Mouse (Mus musculus) layer of hippocampus, postnatal 25 days (tissue): ENCODE data around the gene Emd. TPM values are rescaled to one million over a fixed set of nuclear protein-coding genes. Genes with fewer than 3 reads are reported as not detected.
A peak's percentile ranks its signal among the peaks of the same experiment; 100 is the strongest.

Source experiments
- DNase-seq, 2 experiments: peaks; one replicate each; pipeline ENCODE4 v3.0.0; 2022; ENCODE audit warnings: mixed read lengths in 2 of 2, low spot score in 1 of 2; ENCODE audit errors: extremely low spot score in 1 of 2
- microRNA-seq, 2 experiments: library from miRNA; unstranded; fragments of <30 nt; microRNA quantifications; one replicate each; pipeline ENCODE4 v1.2.0; 2021
- total RNA-seq, 2 experiments: library from RNA; stranded (reverse); gene quantifications; 2 replicates each; pipeline ENCODE4 v1.2.3; 2021

Gene Emd
- total RNA-seq, 2 experiments from 2014 or later = 35.1 to 36.5 TPM

DNA sequence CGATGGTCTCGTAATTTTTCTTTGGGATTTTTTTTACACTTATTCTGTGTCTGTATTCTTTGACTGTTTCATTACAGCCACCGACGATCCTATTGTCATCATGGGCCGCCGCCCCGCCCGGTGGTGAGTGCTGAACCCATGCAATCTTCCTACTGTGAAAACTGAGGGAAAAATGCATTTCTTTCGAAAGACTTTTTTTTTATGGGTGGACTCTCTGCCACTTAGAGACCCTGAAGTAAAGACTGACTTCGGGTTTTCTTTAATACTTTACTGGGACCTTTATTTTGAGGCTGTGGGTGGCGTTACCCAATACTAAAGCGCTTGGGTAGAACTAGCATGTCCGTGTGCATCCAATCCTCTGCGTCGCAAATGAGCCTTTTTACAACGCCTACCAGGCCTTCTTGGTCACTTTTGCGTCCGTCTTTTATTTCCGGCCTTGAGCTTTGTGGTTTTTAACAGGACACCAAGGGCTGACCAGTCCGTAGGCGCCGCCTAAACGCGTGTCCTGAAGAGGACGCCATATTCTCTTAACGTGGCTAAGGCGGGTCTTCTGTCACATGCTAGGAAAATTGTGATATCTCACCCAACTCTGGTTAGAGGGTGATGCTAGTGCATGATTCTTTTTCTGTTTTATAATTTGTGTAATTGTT, 16.5 kb downstream of the Emd start:
- DNase-seq = peak in 1 of 2 experiments; percentile 5

DNA sequence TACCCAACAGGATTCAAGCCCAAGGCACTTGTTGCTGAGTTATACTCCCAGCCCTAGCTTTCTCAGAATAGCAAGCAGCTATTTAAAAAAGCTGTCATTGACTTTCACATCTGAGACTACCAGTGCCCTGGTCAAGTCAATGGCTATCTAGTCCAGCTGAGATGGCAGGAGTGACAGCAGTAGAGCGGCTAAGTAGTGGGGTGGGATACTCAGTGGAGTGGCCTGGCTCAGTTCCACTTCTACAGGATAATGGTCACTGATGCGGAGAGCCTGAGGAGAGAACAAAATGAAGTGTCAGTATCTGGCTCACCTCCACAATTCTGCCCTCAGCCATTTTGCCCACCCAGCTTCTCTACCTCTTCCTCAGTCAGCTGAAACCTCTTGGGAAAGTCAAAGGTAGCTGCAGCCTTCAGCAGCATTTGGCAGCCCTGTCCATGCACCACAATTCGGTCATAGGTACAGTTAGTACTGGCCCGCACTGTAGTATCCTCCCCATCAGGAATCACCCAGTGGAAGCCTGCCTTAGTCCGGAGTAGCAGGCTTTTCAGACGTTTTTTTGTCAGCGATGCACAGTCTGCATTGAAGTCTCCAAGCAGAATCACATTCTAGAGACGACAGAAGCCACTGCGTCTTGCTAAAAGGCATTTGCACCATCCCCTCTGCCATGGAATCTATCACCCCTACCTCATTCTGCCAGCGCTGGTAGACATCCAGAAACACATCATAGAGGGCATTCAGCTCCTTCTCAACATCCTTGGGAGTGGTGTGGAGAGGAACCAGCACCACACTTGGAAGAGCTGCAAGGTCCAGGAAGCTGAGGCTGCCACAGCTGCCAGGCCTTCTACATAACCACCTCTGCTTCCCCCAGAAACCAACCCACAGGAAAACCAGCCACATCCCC, 19.2 kb downstream of the Emd start:
- no peak for DNase-seq

DNA sequence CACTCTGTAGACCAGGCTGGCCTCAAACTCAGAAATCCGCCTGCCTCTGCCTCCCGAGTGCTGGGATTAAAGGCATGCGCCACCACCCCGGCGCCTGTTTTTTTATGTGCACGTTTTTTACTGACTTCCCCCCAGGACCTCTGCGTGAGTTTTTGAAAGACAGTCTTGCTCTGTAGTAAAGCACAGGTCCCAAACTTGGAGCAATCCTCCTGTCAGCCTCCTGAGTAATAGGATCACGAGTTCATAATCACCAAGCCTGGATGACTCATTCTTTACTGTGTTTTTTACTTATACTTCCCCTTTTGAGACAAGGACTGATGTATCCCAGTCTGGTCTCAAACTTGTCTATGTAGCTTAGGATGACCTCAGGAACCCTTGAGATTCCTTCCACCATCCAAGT, 23.4 kb downstream of the Emd start:
- DNase-seq = no peak

DNA sequence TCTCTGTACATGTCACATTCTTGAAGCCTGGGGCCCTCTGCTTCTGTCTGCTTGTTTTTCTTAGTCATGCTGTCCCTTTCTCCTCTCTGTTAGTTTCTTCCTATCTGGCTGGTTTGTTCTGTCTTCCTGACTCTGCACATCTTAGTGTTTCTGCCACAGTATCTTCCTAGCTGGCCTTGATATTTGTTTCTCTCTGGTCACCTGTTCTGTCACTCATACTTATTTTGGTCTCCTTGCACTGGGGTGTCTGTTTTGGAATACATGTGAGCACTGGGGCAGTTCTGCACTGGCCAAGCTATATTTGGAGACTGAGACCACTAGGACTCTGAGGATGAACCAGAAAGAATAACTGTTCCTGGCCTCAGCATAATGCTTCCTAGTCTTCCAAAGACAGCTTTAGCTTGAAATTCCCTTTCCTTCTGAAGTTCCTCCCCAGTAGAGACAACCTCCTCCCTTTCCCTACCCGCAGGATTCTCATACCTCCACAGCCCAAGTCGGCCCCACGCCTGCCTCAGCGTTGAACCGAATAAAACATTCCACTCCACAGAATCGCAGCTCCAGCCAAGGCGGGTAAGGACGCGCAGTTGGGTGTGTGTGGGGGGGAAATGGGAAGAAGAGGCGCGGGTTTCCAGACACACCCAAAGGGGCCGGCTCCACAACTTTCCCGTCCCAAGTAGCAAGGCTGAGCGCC, 26.7 kb downstream of the Emd start:
- no peak for DNase-seq

DNA sequence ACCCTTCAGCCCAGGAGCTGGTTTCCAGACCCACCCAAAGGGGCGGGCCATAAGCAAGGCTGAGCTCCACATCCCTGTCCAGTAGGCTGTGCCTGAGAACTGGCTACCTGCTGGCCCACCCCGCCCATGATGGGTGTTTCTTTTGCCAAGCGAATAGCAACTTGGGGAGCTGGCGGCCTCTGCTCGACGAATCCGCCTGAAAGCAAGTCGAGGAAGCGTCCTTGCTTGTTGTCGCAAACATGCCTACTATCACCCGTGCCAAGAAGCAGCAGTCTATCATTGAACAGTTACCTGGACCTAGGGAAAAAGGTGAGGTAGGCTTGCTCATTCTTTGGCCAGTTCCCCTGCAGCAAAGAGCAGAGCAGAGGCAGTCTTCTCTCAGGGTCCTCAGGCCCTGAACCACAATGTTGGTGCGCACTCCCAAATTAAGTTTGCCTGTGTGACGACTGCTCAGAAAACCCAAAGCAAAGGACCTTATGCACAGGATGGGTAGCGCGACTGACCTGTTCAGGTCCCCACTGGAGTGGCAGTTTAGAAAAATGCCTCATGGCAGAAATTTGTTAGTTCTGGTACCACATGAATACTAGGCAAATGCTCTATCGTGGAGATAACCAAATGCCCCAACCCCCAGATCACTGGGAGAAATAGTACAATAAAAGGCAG, 27.4 kb downstream of the Emd start, which contains the start of the genes Taz and Dnase1l1:
Gene Taz (plus strand): TSS at position 181 of the 663 bp plus-strand sequence.
Gene Dnase1l1 (minus strand): TSS at position 606 of the 663 bp plus-strand sequence.
- DNase-seq = peak in 1 of 2 experiments; percentile 20

DNA sequence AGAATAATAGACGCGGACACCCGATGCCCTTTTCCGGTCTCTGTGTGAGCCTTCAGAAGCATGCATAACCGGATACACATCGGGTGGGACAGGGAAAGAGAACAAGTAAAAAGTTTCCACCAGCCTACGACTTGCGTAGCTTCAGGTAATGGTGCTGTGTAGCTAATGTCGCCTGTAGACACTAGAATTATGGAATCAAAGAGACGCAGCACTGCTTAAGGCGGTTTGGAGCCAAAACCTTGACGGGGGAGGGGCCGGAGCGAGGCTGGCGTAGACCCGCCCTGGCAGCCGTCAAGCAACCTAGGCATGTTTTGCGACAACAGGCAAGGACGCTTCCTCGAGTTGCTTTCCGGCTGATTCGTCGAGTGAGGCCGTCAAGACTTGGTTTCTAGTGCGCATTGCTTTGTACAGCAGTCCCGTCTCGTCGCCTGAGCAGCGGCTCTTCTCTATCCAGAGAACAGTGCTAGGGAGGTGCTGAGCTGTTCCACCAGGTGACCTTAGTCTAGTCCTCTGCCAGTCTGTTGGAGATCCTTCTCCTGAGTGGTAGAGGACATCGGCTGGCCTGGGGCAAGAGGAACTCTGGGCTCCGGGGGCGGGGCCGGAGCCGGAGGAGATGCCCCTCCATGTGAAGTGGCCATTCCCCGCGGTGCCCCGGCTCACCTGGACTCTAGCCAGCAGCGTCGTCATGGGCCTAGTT, 28.1 kb downstream of the Emd start:
- peak; percentile 65 to 71 for DNase-seq

DNA sequence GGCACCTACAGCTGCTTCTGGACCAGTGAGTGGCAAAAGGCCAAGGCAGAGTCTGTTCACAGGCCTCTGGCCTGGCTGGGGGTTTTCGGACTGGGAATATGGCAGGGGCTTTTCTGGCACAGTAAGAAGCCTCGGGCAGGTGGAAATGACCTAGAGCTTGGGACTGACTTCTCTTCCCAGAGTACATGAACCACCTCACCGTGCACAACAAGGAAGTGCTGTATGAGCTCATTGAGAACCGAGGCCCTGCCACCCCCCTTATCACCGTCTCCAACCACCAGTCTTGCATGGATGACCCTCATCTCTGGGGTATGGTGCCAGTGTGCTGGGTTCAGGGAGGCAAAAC, 28.6 kb downstream of the Emd start:
- no peak for DNase-seq

DNA sequence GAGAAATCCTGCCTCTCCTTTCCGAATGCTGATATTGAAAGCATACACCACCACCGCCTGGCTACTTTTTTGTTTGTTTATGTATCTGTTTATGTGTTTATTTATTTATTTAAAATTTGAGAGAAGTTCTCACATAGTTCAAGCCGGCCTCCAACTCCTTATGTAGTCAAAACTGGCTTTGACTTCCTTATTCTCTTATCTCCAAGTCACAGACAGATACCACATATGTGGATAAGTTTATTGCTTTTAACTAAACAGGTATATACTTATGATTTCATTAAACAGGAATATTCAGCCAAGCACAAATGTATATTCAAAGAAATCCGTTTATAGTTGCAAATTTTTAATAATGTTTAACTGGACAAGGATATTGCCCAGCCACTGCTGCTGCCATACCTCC, 38.9 kb downstream of the Emd start:
- no peak for DNase-seq

DNA sequence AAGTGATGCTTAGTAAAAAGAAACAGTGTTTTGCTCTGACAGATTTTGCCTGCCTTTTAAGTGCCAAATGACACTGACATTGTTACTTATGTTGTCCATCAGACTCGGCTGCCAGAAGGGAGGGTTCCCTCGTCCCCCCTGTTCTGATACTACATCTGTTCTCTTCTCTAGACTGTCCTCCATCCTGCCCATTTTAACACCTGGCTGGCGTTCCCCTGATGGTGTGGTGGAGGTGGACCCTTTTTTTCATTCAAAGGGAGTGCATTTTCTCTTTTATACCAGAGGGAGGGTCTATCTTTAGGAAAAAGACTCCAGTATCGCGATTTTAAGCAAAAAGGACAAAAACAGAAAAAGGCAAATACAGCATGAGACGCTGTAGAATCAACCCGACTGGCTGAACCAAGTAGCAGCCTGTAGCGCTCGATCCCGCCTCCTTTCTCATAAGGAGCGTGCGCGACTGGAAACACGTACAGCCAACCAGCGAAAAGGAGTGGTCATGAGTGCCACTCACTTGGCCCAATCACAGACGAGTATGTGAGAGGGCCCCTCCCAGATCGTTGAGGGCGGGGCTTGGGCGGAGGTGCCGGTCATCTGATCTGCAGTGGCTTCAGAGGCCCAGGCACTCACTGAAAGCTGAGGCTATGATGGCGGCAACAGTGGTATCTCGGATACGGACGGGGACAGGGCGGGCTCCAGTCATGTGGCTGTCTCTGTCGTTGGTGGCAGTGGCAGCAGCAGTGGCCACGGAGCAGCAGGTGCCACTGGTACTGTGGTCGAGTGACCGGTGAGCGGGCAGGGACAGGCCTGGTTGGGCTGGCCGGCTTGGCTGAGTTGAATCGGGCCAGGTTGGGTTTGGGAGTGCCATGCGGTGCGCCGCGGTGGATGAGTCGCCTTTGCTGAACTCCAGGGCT, 42.3 kb downstream of the Emd start, which contains the start of gene Atp6ap1:
Gene Atp6ap1 (plus strand): TSS at position 560 of the 911 bp plus-strand sequence.
- DNase-seq = peak; percentile 69 to 77

DNA sequence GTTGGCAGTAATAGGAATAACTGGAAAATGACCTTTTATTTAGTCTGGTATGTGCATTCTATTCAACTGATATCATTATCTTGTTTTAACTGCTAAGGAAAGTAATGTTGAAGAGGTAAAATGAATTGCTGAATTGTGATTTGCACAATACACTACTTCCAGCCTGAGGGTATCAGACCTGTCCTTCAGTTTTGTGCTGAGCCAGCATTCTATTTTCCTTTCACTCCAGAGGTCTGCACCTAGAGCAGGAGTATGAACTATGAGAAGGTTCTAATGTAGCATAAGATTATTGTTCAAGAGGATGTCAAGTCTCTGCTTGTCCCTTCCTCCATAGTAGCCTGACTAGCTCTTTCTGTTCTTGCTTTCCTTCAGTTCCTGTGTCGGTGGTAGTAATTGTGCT, 43.9 kb downstream of the Emd start:
- DNase-seq = no peak

DNA sequence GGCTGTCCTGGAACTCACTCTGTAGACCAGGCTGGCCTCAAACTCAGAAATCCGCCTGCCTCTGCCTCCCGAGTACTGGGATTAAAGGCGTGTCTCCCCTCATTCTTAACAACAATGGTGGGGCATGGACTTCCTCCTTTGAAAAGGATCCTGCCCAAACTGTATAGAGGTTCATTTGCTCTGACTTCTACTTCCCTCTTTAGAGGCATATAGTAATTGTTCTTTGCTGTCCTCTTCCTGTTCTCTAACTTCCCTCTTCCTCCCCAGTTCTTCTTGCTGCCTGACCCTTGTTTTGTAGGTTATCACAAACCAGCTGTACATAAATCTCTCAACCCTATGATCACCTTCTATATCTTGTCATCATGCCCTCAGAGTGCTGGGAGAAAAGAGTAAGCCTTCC, 45.2 kb downstream of the Emd start:
- no peak for DNase-seq

DNA sequence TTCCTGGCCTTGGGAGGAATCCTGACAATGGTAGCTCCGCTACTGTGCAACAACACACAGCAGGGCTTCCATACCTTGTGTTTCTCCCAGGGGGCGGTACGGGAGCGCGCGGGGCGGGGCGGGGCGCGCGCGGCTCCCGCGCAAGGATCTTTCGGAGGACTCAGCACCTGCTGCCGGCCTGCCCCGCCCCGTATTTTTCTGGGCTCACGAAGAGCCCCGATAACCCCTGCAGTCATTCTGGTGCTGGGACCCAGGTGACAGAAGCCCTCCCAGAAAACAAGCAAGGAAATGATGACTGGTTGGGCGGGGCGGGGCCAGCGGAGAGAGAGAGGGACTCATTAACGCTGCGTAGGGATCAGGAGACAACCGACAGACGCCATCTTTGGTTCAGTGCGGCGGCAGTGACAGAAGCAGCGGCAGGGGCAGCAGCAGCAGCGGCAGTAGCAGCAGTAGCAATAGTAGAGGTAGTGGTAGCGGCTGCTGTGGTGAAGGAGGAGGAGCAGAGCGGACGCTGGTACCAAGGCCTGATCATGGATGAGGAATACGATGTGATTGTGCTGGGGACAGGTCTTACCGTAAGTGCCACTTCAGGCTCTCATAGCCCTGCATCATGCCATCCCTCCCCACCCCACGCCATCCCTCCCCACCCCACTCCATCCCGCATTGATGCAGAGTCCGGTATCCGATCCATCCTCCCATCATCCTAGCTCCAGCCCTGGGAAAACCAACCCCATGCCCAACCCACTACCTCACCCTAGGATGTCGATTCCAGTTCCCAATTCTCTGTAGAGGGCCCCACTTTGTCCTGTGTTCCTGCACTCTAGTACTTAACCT, 50.6 kb downstream of the Emd start, which contains the start of gene Gdi1:
Gene Gdi1 (plus strand): TSS at position 132 of the 834 bp plus-strand sequence.
- peak; percentile 58 to 65 for DNase-seq

Small RNAs within 50 kb of the gene (microRNA-seq; reads per million reads assigned to microRNA genes)
- gene Mir7091 = 0 reads per million in 2 experiments

Other genes with a start within 250 kb of the Emd start
- gene Irak1, start 230.8 kb upstream of the Emd start, total RNA-seq = 10 to 100 TPM; 46.9 to 59.1 TPM
- gene Opn1mw, start 127.2 kb upstream of the Emd start, total RNA-seq = under 1 TPM in 1 of 2 experiments, not detected in 1; 0.62 TPM
- 10 to 100 TPM; 75.6 to 88.8 TPM for gene Mecp2, start 119.3 kb upstream of the Emd start, total RNA-seq
- gene Tex28, start 86.8 kb upstream of the Emd start, total RNA-seq = not detected
- under 1 TPM in 1 of 2 experiments, not detected in 1; 0.10 TPM for gene Tktl1, start 77.4 kb upstream of the Emd start, total RNA-seq
- 100 to 1,000 TPM in 1 of 2 experiments, 10 to 100 TPM in 1; 82.6 to 124 TPM for gene Flna, start 4.9 kb upstream of the Emd start, total RNA-seq
- 100 to 1,000 TPM; 171 TPM for gene Rpl10, start 16.1 kb downstream of the Emd start, total RNA-seq
- 10 to 100 TPM; 48.8 to 64.9 TPM for gene Taz, start 27.2 kb downstream of the Emd start, total RNA-seq
- gene Dnase1l1, start 27.6 kb downstream of the Emd start, total RNA-seq = 1 to 10 TPM; 1.8 to 2.6 TPM
- gene Atp6ap1, start 42.4 kb downstream of the Emd start, total RNA-seq = 100 to 1,000 TPM; 333 to 352 TPM
- gene Gdi1, start 50.3 kb downstream of the Emd start, total RNA-seq = 100 to 1,000 TPM; 631 to 685 TPM
- 10 to 100 TPM; 27.2 to 32.3 TPM for gene Fam50a, start 58.3 kb downstream of the Emd start, total RNA-seq
- gene Plxna3, start 74.4 kb downstream of the Emd start, total RNA-seq = 10 to 100 TPM; 23.9 to 40.3 TPM
- 10 to 100 TPM; 26.9 to 31.2 TPM for gene Lage3, start 98.9 kb downstream of the Emd start, total RNA-seq
- gene Ubl4a, start 118.5 kb downstream of the Emd start, total RNA-seq = 10 to 100 TPM; 70.0 to 73.0 TPM
- 1 to 10 TPM; 3.0 to 3.5 TPM for gene Slc10a3, start 118.7 kb downstream of the Emd start, total RNA-seq
- gene Fam3a, start 138.6 kb downstream of the Emd start, total RNA-seq = 10 to 100 TPM; 17.8 to 24.9 TPM
- gene Ikbkg, start 138.6 kb downstream of the Emd start, total RNA-seq = 10 to 100 TPM; 51.0 to 56.3 TPM
- 10 to 100 TPM; 24.9 to 27.7 TPM for gene G6pdx, start 174.5 kb downstream of the Emd start, total RNA-seq
- not detected for gene Gm6880, start 226.7 kb downstream of the Emd start, total RNA-seq